ENCODE assay signal across 8 mouse cellular contexts in genomic region chr10:80245600-80245999, GRCm38 (mm10). TPM values are rescaled to one million over a fixed set of nuclear protein-coding genes. Genes with fewer than 3 reads are reported as not detected.
DNase-seq lines count a peak whose midpoint lies in the region; ATAC-seq and TF ChIP-seq lines count a peak whose summit lies in the region.

No protein-coding gene starts in this region.

- H3K27ac ChIP-seq in embryonic facial prominence, embryonic 10.5 days (replicated peaks): peak overlapping the region; percentile 72
- H3K27ac ChIP-seq in heart, adult 2 months: no peak overlapping the region
- peak overlapping the region; percentile 51; the same call in 1 of the 2 replicates for H3K27ac ChIP-seq in kidney, embryonic 14.5 days (ENCODE audit: low read depth, low read length)
- H3K27ac ChIP-seq in liver, embryonic 13.5 days: peak overlapping the region; percentile 62

- DNase-seq in A20 (ENCODE audit: low read depth, low spot score): peak; percentile 69
- peak; percentile 90 for DNase-seq in adrenal gland, postnatal 14 days
- peak; percentile 81 for DNase-seq in embryonic facial prominence, embryonic 10.5 days (ENCODE audit: low spot score)
- peak; percentile 71 to 76 for DNase-seq in heart, adult 2 months
- peak; percentile 76 for DNase-seq in liver, embryonic 13.5 days
- DNase-seq in natural killer cell, adult 2 months (ENCODE audit: low spot score in 2 of 2): peak; percentile 45 to 72
- DNase-seq in telencephalon, adult 2 months (ENCODE audit: low read depth, low spot score): peak; percentile 62

- peak overlapping the region; percentile 28; the same call in 1 of the 2 replicates for H3K4me3 ChIP-seq in embryonic facial prominence, embryonic 10.5 days
- H3K4me3 ChIP-seq in heart, adult 2 months: no peak overlapping the region
- no peak overlapping the region for H3K4me3 ChIP-seq in kidney, embryonic 14.5 days (ENCODE audit: low read length)
- H3K4me3 ChIP-seq in liver, embryonic 13.5 days (replicated peaks): no peak overlapping the region

- no peak overlapping the region for H3K9ac ChIP-seq in heart, adult 2 months (ENCODE audit: low read depth, low read length)
- H3K9ac ChIP-seq in kidney, embryonic 14.5 days (ENCODE audit: low read depth, low read length): peak overlapping the region; percentile 28; the same call in 1 of the 2 replicates
- peak overlapping the region; percentile 48 for H3K9ac ChIP-seq in liver, embryonic 13.5 days

- H3K9me3 ChIP-seq in embryonic facial prominence, embryonic 10.5 days: no peaks in the 10 kb centered on the region
- H3K9me3 ChIP-seq in kidney, embryonic 14.5 days (ENCODE audit: control insufficient read depth, low read length): no peaks in the 10 kb centered on the region
- no peaks in the 10 kb centered on the region for H3K9me3 ChIP-seq in liver, embryonic 13.5 days (replicated peaks)

- peak; percentile 79; the same call in 1 of the 2 replicates for TF ChIP-seq EP300 in heart, adult 2 months (IDR thresholded peaks at IDR 0.05; ENCODE audit: insufficient read depth, low read depth, low read length)

- no peak for TF ChIP-seq POLR2A in heart, adult 2 months (IDR thresholded peaks at IDR 0.05; ENCODE audit: insufficient read depth, low read depth, low read length)

- H3K4me1 ChIP-seq in embryonic facial prominence, embryonic 10.5 days: peaks cover 20% of the 10 kb centered on the region
- H3K4me1 ChIP-seq in heart, adult 2 months (ENCODE audit: control insufficient read depth, insufficient read depth, low read length): peaks cover 8% of the 10 kb centered on the region
- peaks cover 10% of the 10 kb centered on the region; the same call in 1 of the 2 replicates for H3K4me1 ChIP-seq in kidney, embryonic 14.5 days (ENCODE audit: control insufficient read depth, insufficient read depth, low read length)
- peaks cover 48% of the 10 kb centered on the region for H3K4me1 ChIP-seq in liver, embryonic 13.5 days (replicated peaks)

- peaks cover 4% of the 10 kb centered on the region; the same call in 1 of the 2 replicates for H3K79me2 ChIP-seq in heart, adult 2 months (replicated peaks; ENCODE audit: control insufficient read depth, insufficient read depth, low read length)

- H3K4me2 ChIP-seq in kidney, embryonic 14.5 days (replicated peaks; ENCODE audit: low read depth, low read length): no peak overlapping the region
- H3K4me2 ChIP-seq in liver, embryonic 13.5 days: no peak overlapping the region

- ATAC-seq in kidney, embryonic 14.5 days (ENCODE audit: low FRiP score, low TSS enrichment): 0 out of 2 replicates have a peak, but pooled peaks have one; percentile 5
- no peak for ATAC-seq in liver, embryonic 13.5 days (ENCODE audit: low read depth)

- 6% methylated on average over 4 of the region's 4 CpGs for WGBS in embryonic facial prominence, embryonic 10.5 days
- 2% methylated on average over 4 of the region's 4 CpGs for WGBS in heart, adult 2 months
- WGBS in kidney, embryonic 14.5 days: 6% methylated on average over 4 of the region's 4 CpGs
- WGBS in liver, embryonic 13.5 days (ENCODE audit: insufficient replicate concordance): 5% methylated on average over 4 of the region's 4 CpGs

- intact Hi-C loops in heart, adult 2 months (cut with DNase I): loop anchor here (1.0 kb wide), 2 partner anchors 46 to 70 kb away; no protein-coding TSS in a partner anchor

- peaks cover 43% of the 10 kb centered on the region for H3K36me3 ChIP-seq in embryonic facial prominence, embryonic 10.5 days (replicated peaks)
- H3K36me3 ChIP-seq in heart, adult 2 months (ENCODE audit: control insufficient read depth, insufficient read depth, low read length): no peaks in the 10 kb centered on the region
- H3K36me3 ChIP-seq in kidney, embryonic 14.5 days (ENCODE audit: control insufficient read depth, insufficient read depth, low read length): peaks cover 40% of the 10 kb centered on the region
- peaks cover 42% of the 10 kb centered on the region for H3K36me3 ChIP-seq in liver, embryonic 13.5 days

- TF ChIP-seq CTCF in heart, adult 2 months (IDR thresholded peaks at IDR 0.05): no peak; the same call in 1 of the 2 replicates

- H3K27me3 ChIP-seq in embryonic facial prominence, embryonic 10.5 days (replicated peaks; ENCODE audit: low read depth, poor library complexity, severe bottlenecking): no peaks in the 10 kb centered on the region
- no peaks in the 10 kb centered on the region for H3K27me3 ChIP-seq in heart, adult 2 months (ENCODE audit: control insufficient read depth, insufficient read depth, low read length)
- no peaks in the 10 kb centered on the region for H3K27me3 ChIP-seq in kidney, embryonic 14.5 days (ENCODE audit: control insufficient read depth, insufficient read depth, low read length)
- H3K27me3 ChIP-seq in liver, embryonic 13.5 days: no peaks in the 10 kb centered on the region

RNA-seq across cellular contexts. Expression of gene Ndufs7, which starts 3.3 kb away (rescaled TPM):
- total RNA-seq in adrenal gland, postnatal 14 days (2021): 426 and 463 TPM in 2 replicates
- 303 and 309 TPM in 2 replicates for polyA plus RNA-seq in embryonic facial prominence, embryonic 10.5 days (2016; fragmentation: Nextera tagmentation; extraction: Ambion mirVana)
- 1,000 to 10,000 TPM in 1 of 2 experiments, 100 to 1,000 TPM in 1; 943 to 1,108 TPM for total RNA-seq in heart, adult 2 months (2021)
- polyA plus RNA-seq in heart, adult 2 months (2012; rRNA removed): 1,263 and 1,990 TPM in 2 replicates
- polyA plus RNA-seq in kidney, embryonic 14.5 days (2014; fragmentation: Nextera tagmentation; extraction: Ambion mirVana): 382 and 390 TPM in 2 replicates
- 241 and 294 TPM in 2 replicates for polyA plus RNA-seq in liver, embryonic 13.5 days (2015; fragmentation: Nextera tagmentation; extraction: Ambion mirVana)

RNA-seq across cellular contexts. Expression of gene Gamt, which starts 15.2 kb away (rescaled TPM):
- total RNA-seq in adrenal gland, postnatal 14 days (2021): 138 and 192 TPM in 2 replicates
- polyA plus RNA-seq in embryonic facial prominence, embryonic 10.5 days (2016; fragmentation: Nextera tagmentation; extraction: Ambion mirVana): 24.4 and 25.0 TPM in 2 replicates
- 1 to 10 TPM; 8.3 to 8.4 TPM for total RNA-seq in heart, adult 2 months (2021)
- 8.0 and 11.0 TPM in 2 replicates for polyA plus RNA-seq in heart, adult 2 months (2012; rRNA removed)
- polyA plus RNA-seq in kidney, embryonic 14.5 days (2014; fragmentation: Nextera tagmentation; extraction: Ambion mirVana): 30.2 and 33.6 TPM in 2 replicates
- polyA plus RNA-seq in liver, embryonic 13.5 days (2015; fragmentation: Nextera tagmentation; extraction: Ambion mirVana): 53.5 and 57.2 TPM in 2 replicates

RNA-seq across cellular contexts. Expression of gene Dazap1, which starts 15.7 kb away (rescaled TPM):
- total RNA-seq in adrenal gland, postnatal 14 days (2021): 92.9 and 115 TPM in 2 replicates
- polyA plus RNA-seq in embryonic facial prominence, embryonic 10.5 days (2016; fragmentation: Nextera tagmentation; extraction: Ambion mirVana): 56.2 and 58.5 TPM in 2 replicates
- total RNA-seq in heart, adult 2 months (2021): 10 to 100 TPM; 56.4 to 57.9 TPM
- 37.6 and 41.0 TPM in 2 replicates for polyA plus RNA-seq in heart, adult 2 months (2012; rRNA removed)
- polyA plus RNA-seq in kidney, embryonic 14.5 days (2014; fragmentation: Nextera tagmentation; extraction: Ambion mirVana): 45.8 and 56.9 TPM in 2 replicates
- 33.5 and 34.7 TPM in 2 replicates for polyA plus RNA-seq in liver, embryonic 13.5 days (2015; fragmentation: Nextera tagmentation; extraction: Ambion mirVana)

RNA-seq across cellular contexts. Expression of gene Mum1, which starts 19.4 kb away (rescaled TPM):
- 23.8 and 29.9 TPM in 2 replicates for total RNA-seq in adrenal gland, postnatal 14 days (2021)
- polyA plus RNA-seq in embryonic facial prominence, embryonic 10.5 days (2016; fragmentation: Nextera tagmentation; extraction: Ambion mirVana): 95.9 and 98.1 TPM in 2 replicates
- 10 to 100 TPM; 11.1 to 11.8 TPM for total RNA-seq in heart, adult 2 months (2021)
- polyA plus RNA-seq in heart, adult 2 months (2012; rRNA removed): 18.0 and 19.4 TPM in 2 replicates
- polyA plus RNA-seq in kidney, embryonic 14.5 days (2014; fragmentation: Nextera tagmentation; extraction: Ambion mirVana): 64.4 and 65.1 TPM in 2 replicates
- polyA plus RNA-seq in liver, embryonic 13.5 days (2015; fragmentation: Nextera tagmentation; extraction: Ambion mirVana): 26.1 and 26.5 TPM in 2 replicates

RNA-seq across cellular contexts. Expression of gene Rps15, which starts 46.7 kb away (rescaled TPM):
- total RNA-seq in adrenal gland, postnatal 14 days (2021): 1,072 and 1,285 TPM in 2 replicates
- polyA plus RNA-seq in embryonic facial prominence, embryonic 10.5 days (2016; fragmentation: Nextera tagmentation; extraction: Ambion mirVana): 1,079 and 1,119 TPM in 2 replicates
- 100 to 1,000 TPM; 748 to 861 TPM for total RNA-seq in heart, adult 2 months (2021)
- polyA plus RNA-seq in heart, adult 2 months (2012; rRNA removed): 880 and 1,041 TPM in 2 replicates
- polyA plus RNA-seq in kidney, embryonic 14.5 days (2014; fragmentation: Nextera tagmentation; extraction: Ambion mirVana): 1,166 and 1,350 TPM in 2 replicates
- polyA plus RNA-seq in liver, embryonic 13.5 days (2015; fragmentation: Nextera tagmentation; extraction: Ambion mirVana): 792 and 836 TPM in 2 replicates
